Mouse (Mus musculus) heart, postnatal 25 days (tissue): Measurements from ENCODE around the gene Klhdc2. TPM values are rescaled to one million over a fixed set of nuclear protein-coding genes. Genes with fewer than 3 reads are reported as not detected.

Experiments
- DNase-seq: peaks from one replicate; pipeline ENCODE4 v3.0.0; 2022; ENCODE audit warnings: low spot score
- intact Hi-C: fragments of 180-260 bp; cut with DNase I; formaldehyde crosslinking; loops from one replicate; pipeline ENCODE4 v1.15.1; 2025
- total RNA-seq, 2 experiments: library from RNA; stranded (reverse); gene quantifications; 2 replicates each; pipeline ENCODE4 v1.2.3; 2021

Gene Klhdc2
- 100 to 1,000 TPM; 103 to 105 TPM for total RNA-seq

GRCm38 (mm10) chr12:69296511-69297410 is at the start of gene Klhdc2:
Gene Klhdc2 (plus strand): TSS chr12:69296681.
- DNase-seq = peak; percentile 81
- intact Hi-C loops = loop anchor here (2.0 to 5.0 kb wide), 3 partner anchors 54 to 99 kb away; partner anchors contain the start of genes Dnaaf2, Gm49383 and Pole2

- intact Hi-C loops = no loop called here
- DNase-seq = no peak
Observed at GRCm38 (mm10) chr12:69249766-69250165, 46.7 kb upstream of the Klhdc2 start.

- intact Hi-C loops = no loop called here
- DNase-seq = no peak
Observed at GRCm38 (mm10) chr12:69250756-69251155, 45.7 kb upstream of the Klhdc2 start.

GRCm38 (mm10) chr12:69253806-69254205 is 42.7 kb upstream of the Klhdc2 start:
- intact Hi-C loops = no loop called here
- DNase-seq = no peak

GRCm38 (mm10) chr12:69257836-69258235 is 38.6 kb upstream of the Klhdc2 start:
- DNase-seq = no peak
- intact Hi-C loops = no loop called here

GRCm38 (mm10) chr12:69262251-69262650 is 34.2 kb upstream of the Klhdc2 start:
- DNase-seq = no peak
- intact Hi-C loops = no loop called here

- intact Hi-C loops = no loop called here
- DNase-seq = no peak
Observed at GRCm38 (mm10) chr12:69265031-69265430, 31.4 kb upstream of the Klhdc2 start.

GRCm38 (mm10) chr12:69267956-69268632 is 28.4 kb upstream of the Klhdc2 start:
- intact Hi-C loops = no loop called here
- DNase-seq = no peak

- intact Hi-C loops = no loop called here
- DNase-seq = no peak
Observed at GRCm38 (mm10) chr12:69268956-69269355, 27.5 kb upstream of the Klhdc2 start.

- intact Hi-C loops = no loop called here
- no peak for DNase-seq
Observed at GRCm38 (mm10) chr12:69279931-69280469, 16.5 kb upstream of the Klhdc2 start.

GRCm38 (mm10) chr12:69280915-69281314 is 15.6 kb upstream of the Klhdc2 start:
- DNase-seq = no peak
- intact Hi-C loops = no loop called here

GRCm38 (mm10) chr12:69283146-69283545 is 13.3 kb upstream of the Klhdc2 start:
- no peak for DNase-seq
- intact Hi-C loops = no loop called here

- intact Hi-C loops = no loop called here
- DNase-seq = no peak
Observed at GRCm38 (mm10) chr12:69287535-69287934, 8.9 kb upstream of the Klhdc2 start.

GRCm38 (mm10) chr12:69288699-69289098 is 7.8 kb upstream of the Klhdc2 start:
- DNase-seq = no peak
- intact Hi-C loops = no loop called here

GRCm38 (mm10) chr12:69292401-69292800 is 4.1 kb upstream of the Klhdc2 start:
- intact Hi-C loops = no loop called here
- DNase-seq = no peak

GRCm38 (mm10) chr12:69293815-69294214 is 2.7 kb upstream of the Klhdc2 start:
- intact Hi-C loops = no loop called here

GRCm38 (mm10) chr12:69294936-69295335 is 1.5 kb upstream of the Klhdc2 start:
- intact Hi-C loops = loop anchor here (5.0 kb wide), 2 partner anchors 68 to 98 kb away; partner anchors contain the start of genes Dnaaf2, Gm49383 and Pole2
- no peak for DNase-seq

More at GRCm38 (mm10) chr12:69293815-69294214, 2.7 kb upstream of the Klhdc2 start:
- no peak for DNase-seq

- no peak for DNase-seq
- intact Hi-C loops = loop anchor here (2.0 to 5.0 kb wide), 3 partner anchors 53 to 98 kb away; partner anchors contain the start of genes Dnaaf2, Gm49383 and Pole2
Observed at GRCm38 (mm10) chr12:69295651-69296050, 830 bp upstream of the Klhdc2 start.

GRCm38 (mm10) chr12:69297411-69298150 is 1.1 kb downstream of the Klhdc2 start:
- no peak for DNase-seq
- intact Hi-C loops = loop anchor here (2.0 to 5.0 kb wide), 3 partner anchors 55 to 100 kb away; partner anchors contain the start of genes Dnaaf2, Gm49383 and Pole2

- no peak for DNase-seq
- intact Hi-C loops = loop anchor here (5.0 kb wide), 2 partner anchors 71 to 101 kb away; partner anchors contain the start of genes Dnaaf2, Gm49383 and Pole2
Observed at GRCm38 (mm10) chr12:69298281-69298680, 1.8 kb downstream of the Klhdc2 start.
